Mouse (Mus musculus): ENCODE measurements around the gene Hsd17b12. TPM values are rescaled to one million over a fixed set of nuclear protein-coding genes. Genes with fewer than 3 reads are reported as not detected.

The Hsd17b12 gene
- polyA plus RNA-seq, 1 experiment, result 393 TPM

DNA sequence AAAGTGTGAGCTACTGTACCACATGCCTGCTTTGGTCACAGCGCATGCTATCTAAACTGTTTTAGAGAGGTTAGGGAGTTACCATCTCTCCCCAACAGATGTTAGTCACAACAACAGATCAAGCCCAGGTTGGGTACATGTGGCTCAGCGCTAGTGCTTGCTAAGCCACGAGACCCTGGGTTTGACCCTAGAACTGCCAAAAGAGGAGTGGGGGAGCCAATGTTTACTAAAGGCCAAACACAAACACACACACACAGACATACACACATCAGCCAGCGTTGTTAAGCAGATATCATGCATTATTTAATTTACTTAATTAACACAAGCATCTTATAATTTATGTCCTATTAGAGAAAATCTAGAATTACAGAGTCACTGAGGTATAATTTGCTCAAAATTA, 155.8 kb downstream of the Hsd17b12 start:
- Histone ChIP-seq H3K4me3 (ENCODE audit: insufficient read depth, low read depth, low read length) (no peak overlapping the region), H3K4me1 (ENCODE audit: control insufficient read depth, insufficient read depth, insufficient read length, low read length) (no peaks in the 10 kb centered on the region), H3K27ac (replicated peaks; ENCODE audit: low read depth, low read length) (no peak overlapping the region; the same call in 1 of the 2 replicates)

DNA sequence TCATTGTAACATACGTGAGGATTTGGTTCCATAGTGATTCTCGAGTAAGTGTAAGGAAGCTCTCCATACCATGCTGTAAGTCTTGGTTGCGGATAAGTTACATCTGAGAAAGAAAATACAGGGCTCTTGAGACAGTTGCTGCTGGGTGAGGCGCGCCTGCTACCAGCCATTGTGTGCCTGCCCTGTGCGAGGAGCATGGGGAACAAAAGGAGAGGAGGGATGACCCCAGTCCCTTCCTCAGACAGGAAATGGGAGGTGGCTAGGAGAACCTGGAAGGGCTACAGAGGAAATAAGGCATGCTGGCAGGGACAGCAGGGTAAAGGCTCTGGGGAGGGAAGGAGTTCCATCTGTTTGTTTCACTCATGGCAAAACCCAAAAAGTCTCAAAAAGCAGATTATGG, 156.4 kb downstream of the Hsd17b12 start:
- Histone ChIP-seq H3K27ac (replicated peaks; ENCODE audit: low read depth, low read length) (no peak overlapping the region; the same call in 1 of the 2 replicates), H3K4me3 (ENCODE audit: insufficient read depth, low read depth, low read length) (no peak overlapping the region), H3K4me1 (ENCODE audit: control insufficient read depth, insufficient read depth, insufficient read length, low read length) (no peaks in the 10 kb centered on the region)

DNA sequence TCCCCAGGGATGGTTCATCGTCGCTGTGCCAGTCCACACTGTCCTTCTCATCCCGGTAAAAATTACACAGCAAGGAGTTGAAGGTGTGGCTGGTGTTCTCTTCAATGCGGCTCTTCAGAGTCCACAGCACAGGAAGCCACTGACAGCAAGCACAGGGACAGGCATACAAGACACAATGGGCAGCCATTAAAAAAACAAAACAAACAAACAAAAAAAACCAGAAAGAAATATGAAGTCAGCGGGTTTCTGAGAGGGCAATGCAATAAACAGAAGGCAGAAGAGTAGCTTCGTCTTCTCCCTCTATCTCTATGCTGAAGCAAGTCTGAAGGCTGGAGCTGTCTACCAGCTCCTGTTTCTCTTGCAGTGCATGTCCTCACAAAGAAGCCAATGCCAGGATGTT, 161.5 kb downstream of the Hsd17b12 start, which contains the start of gene Gm27027:
Gene Gm27027, minus strand, starts transcription at position 101 of the 400 bp plus-strand sequence.
- H3K4me3 ChIP-seq (ENCODE audit: insufficient read depth, low read depth, low read length), result no peak within 1 kb of the TSS
- H3K27ac ChIP-seq (replicated peaks; ENCODE audit: low read depth, low read length), result no peak within 1 kb of the TSS
- H3K4me1 ChIP-seq (ENCODE audit: control insufficient read depth, insufficient read depth, insufficient read length, low read length), result peaks cover 2% of the 10 kb centered on the region; the same call in 1 of the 2 replicates

DNA sequence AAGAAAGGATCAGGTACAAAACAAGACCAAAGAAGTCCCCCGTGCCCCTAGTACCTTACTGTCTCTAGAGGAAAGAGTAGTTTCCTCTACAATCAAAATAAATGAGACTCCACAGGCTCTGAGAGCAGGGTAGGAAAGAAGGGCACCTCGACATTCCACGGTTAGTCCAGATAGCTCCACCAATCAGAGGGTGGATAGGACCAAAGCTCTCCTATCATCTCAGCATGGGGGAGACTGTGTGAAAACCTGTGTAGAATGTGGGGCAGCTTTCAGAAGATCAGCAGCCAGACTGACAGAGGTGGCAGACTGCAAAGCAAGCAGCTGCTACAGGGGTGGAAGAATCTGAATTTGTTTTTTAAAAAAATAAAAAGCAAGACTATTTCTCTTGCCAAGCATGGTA, 165.0 kb downstream of the Hsd17b12 start:
- Histone ChIP-seq H3K4me3 (ENCODE audit: insufficient read depth, low read depth, low read length) (no peak overlapping the region), H3K27ac (replicated peaks; ENCODE audit: low read depth, low read length) (no peak overlapping the region), H3K4me1 (ENCODE audit: control insufficient read depth, insufficient read depth, insufficient read length, low read length) (peaks cover 2% of the 10 kb centered on the region; the same call in 1 of the 2 replicates)

DNA sequence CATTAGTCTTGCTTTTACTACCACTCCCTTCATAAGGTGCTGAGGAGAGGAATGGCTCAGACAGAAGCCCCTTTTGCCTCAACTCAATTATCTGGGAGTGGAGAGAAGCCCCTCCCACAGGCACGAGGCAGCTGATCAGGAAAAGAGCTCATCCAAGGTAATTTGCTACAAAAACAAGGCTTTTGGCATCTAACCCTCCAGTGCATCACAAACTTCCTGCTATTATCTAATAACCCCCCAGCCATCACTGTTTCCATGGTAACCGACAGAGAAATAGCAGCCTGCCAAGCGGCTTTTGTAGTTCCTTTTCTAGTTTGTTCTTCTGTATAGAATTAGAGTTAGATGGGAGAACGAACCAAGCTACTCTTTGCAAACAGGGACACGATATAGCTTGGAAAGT, 165.5 kb downstream of the Hsd17b12 start:
- no peak overlapping the region for H3K27ac ChIP-seq (replicated peaks; ENCODE audit: low read depth, low read length)

DNA sequence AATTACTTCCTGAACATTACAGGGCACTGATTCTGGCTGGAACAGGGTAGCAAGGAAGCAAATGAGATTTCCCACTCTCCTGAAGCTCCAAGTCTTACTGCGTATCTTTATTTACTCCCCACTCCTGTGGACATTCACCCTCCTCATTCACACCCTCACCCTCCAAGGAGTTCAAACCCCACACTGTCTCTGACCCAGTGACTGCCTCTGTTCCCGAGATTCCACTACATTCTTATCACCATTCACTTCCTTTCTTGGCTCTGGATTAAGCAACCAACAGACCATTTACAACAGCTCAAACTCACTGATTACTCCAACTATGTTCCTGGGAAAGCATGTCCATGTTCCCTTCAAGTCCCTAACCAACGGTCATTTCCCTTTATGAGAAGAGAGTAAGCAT, 166.4 kb downstream of the Hsd17b12 start:
- Histone ChIP-seq H3K27ac (replicated peaks; ENCODE audit: low read depth, low read length) (0 out of 2 replicates have a peak overlapping the region, but pooled peaks have one; percentile 38), H3K4me3 (ENCODE audit: insufficient read depth, low read depth, low read length) (no peak overlapping the region), H3K4me1 (ENCODE audit: control insufficient read depth, insufficient read depth, insufficient read length, low read length) (peaks cover 2% of the 10 kb centered on the region; the same call in 1 of the 2 replicates)

More for the DNA sequence above, 165.5 kb downstream of the Hsd17b12 start:
- Histone ChIP-seq H3K4me1 (ENCODE audit: control insufficient read depth, insufficient read depth, insufficient read length, low read length) (peaks cover 2% of the 10 kb centered on the region; the same call in 1 of the 2 replicates), H3K4me3 (ENCODE audit: insufficient read depth, low read depth, low read length) (no peak overlapping the region)

DNA sequence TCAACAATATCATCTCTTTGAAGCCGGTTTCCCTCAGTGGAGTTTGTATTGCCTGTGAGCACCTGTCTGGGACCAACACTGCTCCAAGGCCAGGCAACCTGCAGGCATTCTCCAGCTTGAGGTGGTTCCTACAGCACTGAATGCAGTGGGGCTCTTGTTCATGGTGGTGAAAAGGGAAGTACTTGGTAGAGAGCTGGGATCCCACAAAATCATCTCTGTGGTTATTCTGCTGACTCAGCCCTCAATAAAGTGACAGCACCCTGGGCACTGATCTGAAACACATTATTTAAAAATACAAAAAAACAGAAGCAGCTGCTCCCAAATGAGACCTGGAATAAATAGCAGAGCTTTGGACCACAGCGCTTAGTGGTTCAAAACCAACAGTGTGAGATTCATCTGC, 169.3 kb downstream of the Hsd17b12 start:
- Histone ChIP-seq H3K4me3 (ENCODE audit: insufficient read depth, low read depth, low read length) (no peak overlapping the region), H3K27ac (replicated peaks; ENCODE audit: low read depth, low read length) (no peak overlapping the region), H3K4me1 (ENCODE audit: control insufficient read depth, insufficient read depth, insufficient read length, low read length) (peaks cover 2% of the 10 kb centered on the region; the same call in 1 of the 2 replicates)

Other genes with a start within 250 kb of the Hsd17b12 start
- gene Gm13889, start 200.8 kb downstream of the Hsd17b12 start, polyA plus RNA-seq (2012; ENCODE audit: insufficient read depth, insufficient read length, missing spikeins), result 0.92 and 0.99 TPM in 2 replicates
- gene Gm27027, start 161.6 kb downstream of the Hsd17b12 start, polyA plus RNA-seq (2012; ENCODE audit: insufficient read depth, insufficient read length, missing spikeins), result not detected in 2 replicates
- gene Alkbh3, start 147.2 kb downstream of the Hsd17b12 start, polyA plus RNA-seq (2012; ENCODE audit: insufficient read depth, insufficient read length, missing spikeins), result 84.9 and 87.3 TPM in 2 replicates
- gene Ttc17, start 248.7 kb upstream of the Hsd17b12 start, polyA plus RNA-seq (2012; ENCODE audit: insufficient read depth, insufficient read length, missing spikeins), result 7.6 and 14.0 TPM in 2 replicates

Data from brown adipose tissue, adult 24 weeks (tissue).